11 mouse cellular contexts compared by ENCODE assay signal in the genomic region with DNA sequence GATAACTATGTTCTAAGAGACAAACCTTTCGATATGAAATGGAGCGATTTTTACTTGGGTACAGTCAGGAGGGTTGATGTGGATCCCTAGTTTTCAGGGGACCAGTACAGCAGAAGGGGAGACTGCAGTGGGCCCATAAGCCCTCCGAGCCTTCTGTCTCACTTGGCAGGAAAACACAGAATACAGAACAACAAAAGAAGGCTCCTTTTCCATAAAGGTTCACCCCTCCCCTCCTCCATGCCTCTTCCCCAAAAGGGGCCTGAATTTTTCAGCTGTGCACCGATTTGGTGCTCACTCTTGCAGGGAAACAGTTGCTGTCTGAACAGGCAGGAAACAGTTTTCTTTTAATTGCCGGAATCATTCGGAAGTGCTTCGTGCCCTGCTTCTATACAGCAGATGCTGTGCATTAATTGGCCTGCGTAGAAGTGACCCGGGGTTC. TPM values are rescaled to one million over a fixed set of nuclear protein-coding genes. Genes with fewer than 3 reads are reported as not detected.
A peak's percentile ranks its signal among the peaks of the same experiment; 100 is the strongest.
DNase-seq lines count a peak whose midpoint lies in the region; ATAC-seq lines count a peak whose summit lies in the region.
"Had no signal": no experiment of that assay in that cellular context is flagged by ENCODE, and none has a peak within 500 bp of the region (broad histone marks: within the 10 kb centered on the region; RNA-seq: fewer than 3 reads in every experiment).

No protein-coding gene starts in this region.

- H3K27me3 ChIP-seq in neural tube, embryonic 11.5 days (ENCODE audit: control insufficient read depth, insufficient read depth, low read length): no peaks in the 10 kb centered on the region
- 0 out of 2 replicates have a peak, but pooled peaks cover 2% of the 10 kb centered on the region for H3K27me3 ChIP-seq in forebrain, embryonic 16.5 days (replicated peaks; ENCODE audit: control insufficient read depth, insufficient read depth, low read length)
- no peaks in the 10 kb centered on the region for H3K27me3 ChIP-seq in midbrain, embryonic 11.5 days (ENCODE audit: control insufficient read depth, insufficient read depth, low read length)

- peaks cover 18% of the 10 kb centered on the region for H3K4me1 ChIP-seq in neural tube, embryonic 11.5 days (ENCODE audit: control insufficient read depth, insufficient read depth, low read length)
- H3K4me1 ChIP-seq in forebrain, embryonic 16.5 days (replicated peaks; ENCODE audit: control insufficient read depth, insufficient read depth, low read length): peaks cover 43% of the 10 kb centered on the region
- H3K4me1 ChIP-seq in midbrain, embryonic 11.5 days (ENCODE audit: control insufficient read depth, insufficient read depth, low read length): peaks cover 21% of the 10 kb centered on the region

- H3K9ac ChIP-seq in neural tube, embryonic 11.5 days (ENCODE audit: low read length): no peak overlapping the region
- H3K9ac ChIP-seq in forebrain, embryonic 16.5 days (replicated peaks; ENCODE audit: low read depth, low read length): peak overlapping the region; percentile 15; the same call in 1 of the 2 replicates
- no peak overlapping the region for H3K9ac ChIP-seq in midbrain, embryonic 11.5 days (ENCODE audit: low read length)
- H3K9ac ChIP-seq: liver, embryonic 14.5 days had no signal

- no peak overlapping the region for H3K4me2 ChIP-seq in neural tube, embryonic 11.5 days (ENCODE audit: low read depth)
- H3K4me2 ChIP-seq in forebrain, embryonic 16.5 days (ENCODE audit: low read length): no peak overlapping the region; the same call in 1 of the 2 replicates
- no peak overlapping the region for H3K4me2 ChIP-seq in midbrain, embryonic 11.5 days

- H3K27ac ChIP-seq in neural tube, embryonic 11.5 days (ENCODE audit: low read depth, low read length): peak overlapping the region; percentile 36; the same call in 1 of the 2 replicates
- peak overlapping the region; percentile 30; the same call in 1 of the 2 replicates for H3K27ac ChIP-seq in forebrain, embryonic 16.5 days (ENCODE audit: low read length)
- H3K27ac ChIP-seq in midbrain, embryonic 11.5 days (ENCODE audit: low read depth, low read length): no peak overlapping the region
- H3K27ac ChIP-seq: liver, embryonic 14.5 days had no signal

- 62% methylated on average over 9 of the region's 9 CpGs for WGBS in neural tube, embryonic 11.5 days
- WGBS in forebrain, embryonic 16.5 days: 20% methylated on average over 9 of the region's 9 CpGs
- 60% methylated on average over 9 of the region's 9 CpGs for WGBS in midbrain, embryonic 11.5 days

- no peaks in the 10 kb centered on the region for H3K9me3 ChIP-seq in neural tube, embryonic 11.5 days (ENCODE audit: control insufficient read depth, low read length)
- H3K9me3 ChIP-seq in forebrain, embryonic 16.5 days (ENCODE audit: control insufficient read depth, low read length): no peaks in the 10 kb centered on the region
- no peaks in the 10 kb centered on the region for H3K9me3 ChIP-seq in midbrain, embryonic 11.5 days (ENCODE audit: control insufficient read depth, low read length)

- no peak for DNase-seq in neural tube, embryonic 11.5 days (ENCODE audit: low spot score)
- DNase-seq in neural tube, embryonic 10.5 days (ENCODE audit: extremely low spot score, low spot score): no peak
- DNase-seq in midbrain, embryonic 11.5 days (ENCODE audit: low spot score, missing footprints): peak; percentile 85
- no peak for DNase-seq in embryo, embryonic 9.5 days (ENCODE audit: extremely low spot score)
- DNase-seq in spleen, adult 12 weeks (ENCODE audit: low spot score): no peak
- DNase-seq in thymus, postnatal 4 days: no peak
- DNase-seq: layer of hippocampus, adult 9-11 months; right cerebral cortex, postnatal 14 days had no signal

- no peaks in the 10 kb centered on the region for H3K36me3 ChIP-seq in neural tube, embryonic 11.5 days (ENCODE audit: control insufficient read depth, insufficient read depth, low read length)
- H3K36me3 ChIP-seq in forebrain, embryonic 16.5 days (ENCODE audit: control insufficient read depth, insufficient read depth): no peaks in the 10 kb centered on the region
- H3K36me3 ChIP-seq in midbrain, embryonic 11.5 days (ENCODE audit: control insufficient read depth, insufficient read depth, low read length): no peaks in the 10 kb centered on the region

- no peak overlapping the region for H3K4me3 ChIP-seq in neural tube, embryonic 11.5 days (ENCODE audit: low read depth, low read length)
- H3K4me3 ChIP-seq in forebrain, embryonic 16.5 days (replicated peaks; ENCODE audit: low read length): no peak overlapping the region
- no peak overlapping the region for H3K4me3 ChIP-seq in midbrain, embryonic 11.5 days (ENCODE audit: low read depth, low read length)
- H3K4me3 ChIP-seq: erythroblast, embryonic 14.5 days had no signal

- no peak for ATAC-seq in neural tube, embryonic 11.5 days (ENCODE audit: insufficient read depth, low FRiP score, low TSS enrichment)
- peak; percentile 43 for ATAC-seq in forebrain, embryonic 16.5 days
- no peak for ATAC-seq in midbrain, embryonic 11.5 days (ENCODE audit: low FRiP score)

RNA-seq across cellular contexts. Expression of gene Ggact, which starts 31.3 kb away (rescaled TPM):
- 5.3 and 5.6 TPM in 2 replicates for polyA plus RNA-seq in neural tube, embryonic 11.5 days (2014; fragmentation: Nextera tagmentation; extraction: Ambion mirVana)
- polyA plus RNA-seq in forebrain, embryonic 16.5 days (2015; fragmentation: Nextera tagmentation; extraction: Ambion mirVana): 6.2 and 6.5 TPM in 2 replicates
- polyA plus RNA-seq in midbrain, embryonic 11.5 days (2014; fragmentation: Nextera tagmentation; extraction: Ambion mirVana): 5.2 and 5.5 TPM in 2 replicates
